Mouse (Mus musculus) lung, postnatal 0 days (tissue): ENCODE data around the gene Ankrd24.

Source experiments
- CTCF ChIP-seq: IDR thresholded peaks from 2 replicates; pipeline ENCODE4 v1.5.1; 2016; ENCODE audit warnings: antibody characterized with exemption, mild to moderate bottlenecking
- EP300 ChIP-seq: IDR thresholded peaks from 2 replicates; pipeline ENCODE4 v1.6.1; 2016; ENCODE audit warnings: antibody characterized with exemption, mild to moderate bottlenecking, control low read depth

GRCm38 (mm10) chr10:81597137-81597950 is 31.0 kb upstream of the Ankrd24 start:
- TF ChIP-seq CTCF (no peak), EP300 (peak; percentile 35; the same call in 1 of the 2 replicates)
